Mouse (Mus musculus): ENCODE data around the gene Myrf.
"Not testable (repeated sequence)": the region's sequence is repeated elsewhere in the genome, so short reads cannot be mapped to it uniquely, and the experiment has no call there.

Myrf gene

DNA sequence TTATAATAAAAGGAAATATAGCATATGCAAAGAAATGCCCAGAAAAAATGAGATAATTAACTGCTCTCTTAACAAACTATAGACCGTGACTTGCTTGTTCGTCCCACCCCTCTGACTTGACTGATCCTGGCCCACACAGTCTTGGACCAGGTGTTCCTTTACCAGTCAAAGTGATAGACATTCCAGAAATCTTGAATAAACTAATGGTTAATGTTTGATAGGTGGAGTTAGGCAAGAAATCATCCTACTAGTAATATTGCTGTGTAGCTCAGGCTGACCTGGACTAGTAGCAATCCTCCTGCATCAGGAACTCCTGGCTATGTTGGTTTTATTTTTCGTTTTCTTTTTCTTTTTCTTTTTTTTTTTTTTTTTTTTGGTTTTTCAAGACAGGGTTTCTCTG, 72.1 kb downstream of the Myrf start:
- in situ Hi-C loops (cut with MboI; ENCODE audit: low pct_unique_long_range_greater_than_20kb in 1 of 2, low sequenced_read_pairs in 2 of 2, unreplicated experiment in 1 of 2) = no loop called here

DNA sequence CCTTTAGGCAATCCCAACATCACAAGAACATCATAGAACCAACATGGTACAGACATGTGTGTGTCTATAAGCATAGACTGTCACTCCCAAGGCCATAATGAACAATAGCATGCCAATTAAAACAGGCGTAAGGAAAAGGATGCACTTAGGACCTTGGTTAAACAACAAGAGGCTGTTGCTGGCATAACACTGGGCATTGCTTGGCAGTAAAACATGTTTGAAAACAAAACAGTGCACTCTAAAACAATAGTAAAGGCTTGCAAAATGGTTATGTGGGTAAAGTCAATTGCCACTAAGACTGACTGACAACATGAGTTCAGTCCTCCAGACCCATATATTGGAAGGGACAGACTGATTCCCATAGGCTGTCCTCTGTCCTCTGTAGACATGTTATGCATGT, 72.6 kb downstream of the Myrf start:
- in situ Hi-C loops (cut with MboI; ENCODE audit: low pct_unique_long_range_greater_than_20kb in 1 of 2, low sequenced_read_pairs in 2 of 2, unreplicated experiment in 1 of 2) = no loop called here

DNA sequence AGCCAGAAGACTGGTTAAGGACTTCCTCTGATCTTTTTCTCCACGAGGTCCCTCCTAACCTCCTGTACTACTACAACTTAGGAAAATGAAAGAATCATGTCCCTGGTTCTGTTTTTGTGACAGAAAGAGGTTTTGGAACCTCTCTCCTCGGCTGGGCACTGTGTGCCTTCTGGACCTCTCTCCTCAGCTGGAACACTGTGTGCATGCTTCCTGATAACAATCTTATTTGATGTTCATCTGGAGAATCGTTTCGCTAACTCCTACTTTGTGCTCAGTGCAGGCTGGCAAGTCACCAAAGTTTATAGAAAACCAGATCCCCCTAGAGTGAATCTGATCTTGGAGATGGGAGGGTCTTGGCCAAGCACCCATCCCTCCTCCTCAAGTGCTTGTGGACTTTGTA, 73.4 kb downstream of the Myrf start:
- in situ Hi-C loops (cut with MboI; ENCODE audit: low pct_unique_long_range_greater_than_20kb in 1 of 2, low sequenced_read_pairs in 2 of 2, unreplicated experiment in 1 of 2) = no loop called here

DNA sequence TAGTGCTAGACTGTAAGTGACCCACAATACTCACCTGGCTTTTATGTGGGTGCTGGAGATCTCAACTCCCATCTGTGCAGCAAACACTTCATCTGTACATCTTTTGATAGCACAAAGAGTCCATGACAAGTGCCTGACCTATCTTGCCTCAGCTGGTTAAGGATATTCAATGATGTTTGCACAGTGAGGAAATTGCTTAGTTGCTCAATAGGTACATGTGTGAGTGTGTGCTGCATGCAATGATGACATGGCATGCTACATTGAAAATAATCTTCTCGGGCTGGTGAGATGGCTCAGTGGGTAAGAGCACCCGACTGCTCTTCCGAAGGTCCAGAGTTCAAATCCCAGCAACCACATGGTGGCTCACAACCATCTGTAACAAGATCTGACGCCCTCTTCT, 74.6 kb downstream of the Myrf start:
- in situ Hi-C loops (cut with MboI; ENCODE audit: low pct_unique_long_range_greater_than_20kb in 1 of 2, low sequenced_read_pairs in 2 of 2, unreplicated experiment in 1 of 2) = not testable (repeated sequence)

DNA sequence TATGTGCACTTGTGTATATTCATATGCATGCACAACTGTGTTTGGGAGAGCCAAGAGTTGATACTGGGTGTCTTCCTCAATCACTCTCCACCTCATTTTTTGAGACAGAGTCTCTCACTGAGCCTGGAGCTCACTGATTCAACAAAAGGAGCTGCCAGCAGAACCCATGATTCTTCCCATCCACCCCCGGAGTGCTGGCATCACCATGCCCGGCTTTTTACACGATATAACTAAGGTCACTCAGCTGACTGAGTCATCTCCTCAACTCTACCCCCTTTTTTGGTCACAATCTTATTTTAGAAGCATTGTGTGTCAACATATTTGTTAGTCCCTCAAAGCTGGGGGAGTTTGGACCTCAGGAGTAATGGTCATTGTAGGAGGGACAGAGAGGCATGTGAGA, 76.7 kb downstream of the Myrf start:
- in situ Hi-C loops (cut with MboI; ENCODE audit: low pct_unique_long_range_greater_than_20kb in 1 of 2, low sequenced_read_pairs in 2 of 2, unreplicated experiment in 1 of 2) = no loop called here
